Mouse (Mus musculus) small intestine, adult 2 months (tissue): Measurements from ENCODE around the gene Kctd11. TPM values are rescaled to one million over a fixed set of nuclear protein-coding genes. Genes with fewer than 3 reads are reported as not detected.

ENCODE experiments used
- H3K27ac ChIP-seq: fragments of 200-500 bp; 2 replicates; pipeline ENCODE4 v1.5.1; 2012; ENCODE audit warnings: low read depth, low read length, control low read depth, inconsistent platforms; ENCODE audit not compliant: insufficient read depth
- H3K27me3 ChIP-seq: fragments of 200-500 bp; 2 replicates; pipeline ENCODE4 v1.6.1; 2012; ENCODE audit warnings: mild to moderate bottlenecking, moderate library complexity, low read length, inconsistent platforms; ENCODE audit not compliant: control insufficient read depth, insufficient read depth
- H3K36me3 ChIP-seq: fragments of 200-500 bp; 2 replicates; pipeline ENCODE4 v1.6.1; 2012; ENCODE audit warnings: mild to moderate bottlenecking, low read length, control low read depth, inconsistent platforms; ENCODE audit not compliant: control insufficient read depth, insufficient read depth
- H3K4me1 ChIP-seq: fragments of 200-500 bp; 2 replicates; pipeline ENCODE4 v1.6.1; 2012; ENCODE audit warnings: low read length, inconsistent platforms, mixed read lengths; ENCODE audit not compliant: control insufficient read depth, insufficient read depth, insufficient read length
- H3K4me3 ChIP-seq: fragments of 200-500 bp; 2 replicates; pipeline ENCODE4 v1.5.1; 2012; ENCODE audit warnings: low read depth, mild to moderate bottlenecking, control low read depth, inconsistent platforms, low read length, moderate library complexity
- CTCF ChIP-seq: fragments of 200-500 bp; IDR thresholded peaks from 2 replicates; pipeline ENCODE4 v1.5.1; 2012; ENCODE audit warnings: low read depth, mild to moderate bottlenecking, control low read depth, inconsistent platforms, low read length, moderate library complexity, mixed read lengths; ENCODE audit not compliant: insufficient replicate concordance, insufficient read length; ENCODE audit errors: extremely low read depth
- POLR2A ChIP-seq: fragments of 200-500 bp; IDR thresholded peaks from 2 replicates; pipeline ENCODE4 v1.6.1; 2012; ENCODE audit warnings: low read depth, mild to moderate bottlenecking, control low read depth, inconsistent platforms, low read length, moderate library complexity
- WGBS: fragments of 180-500 bp; shearing (Covaris S2); methylation state at CpG from one replicate; pipeline ENCODE4 v1.1.7; 2018; 5-methylcytosine and 5-hydroxymethylcytosine counted together
- polyA plus RNA-seq: library from polyadenylated mRNA; depleted of rRNA; stranded (reverse); fragments of >200 nt; gene quantifications from 2 replicates; pipeline ENCODE4 v1.2.3, GENCODE M21; 2012

Kctd11 gene
- polyA plus RNA-seq, 1 experiment: 2.8 TPM

DNA sequence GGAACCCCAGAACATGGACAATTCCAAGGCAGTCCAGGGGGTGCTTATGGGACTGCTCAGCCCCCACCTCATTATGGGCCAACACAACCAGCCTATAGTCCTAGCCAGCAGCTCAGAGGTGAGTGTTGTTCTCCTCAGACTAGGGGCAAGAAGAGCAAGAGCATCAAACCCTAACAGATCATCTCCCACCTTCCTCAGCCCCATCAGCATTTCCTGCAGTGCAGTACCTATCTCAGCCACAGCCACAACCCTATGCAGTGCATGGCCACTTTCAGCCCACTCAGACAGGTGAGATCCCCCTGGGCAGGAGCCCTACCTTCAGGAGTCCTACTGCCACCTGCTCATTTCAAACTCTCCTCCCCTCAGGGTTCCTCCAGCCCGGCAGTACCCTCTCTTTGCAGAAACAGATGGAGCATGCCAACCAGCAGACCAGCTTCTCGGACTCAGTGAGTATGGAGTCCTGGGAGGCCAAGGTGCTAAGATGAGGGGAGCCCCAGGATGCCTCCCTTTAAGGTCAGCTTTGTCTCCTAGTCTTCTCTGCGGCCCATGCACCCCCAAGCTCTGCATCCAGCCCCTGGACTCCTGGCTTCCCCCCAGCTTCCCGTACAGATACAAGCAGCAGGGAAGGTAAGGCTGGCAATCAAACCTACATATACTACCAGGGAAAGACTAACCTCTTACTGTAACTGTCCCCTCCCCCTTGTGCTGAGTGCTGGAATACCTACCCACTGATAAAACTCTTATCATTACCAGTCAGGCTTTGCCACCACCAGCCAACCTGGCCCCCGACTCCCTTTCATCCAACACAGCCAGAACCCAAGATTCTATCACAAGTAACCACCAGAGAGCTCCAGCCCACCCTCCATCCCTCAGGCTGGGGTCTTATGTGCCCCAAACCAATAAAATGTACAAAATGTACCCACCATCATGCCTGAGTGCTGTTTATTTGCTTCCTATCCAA, 34.7 kb upstream of the Kctd11 start:
- no peak overlapping the region for H3K4me3 ChIP-seq
- WGBS: 42% methylated on average over 5 of the region's 5 CpGs
- H3K27me3 ChIP-seq: no peaks in the 10 kb centered on the region
- no peak overlapping the region for H3K27ac ChIP-seq
- TF ChIP-seq POLR2A: no peak
- peak; percentile 12; the same call in 1 of the 2 replicates for TF ChIP-seq CTCF
- H3K4me1 ChIP-seq: peaks cover 14% of the 10 kb centered on the region
- H3K36me3 ChIP-seq: peaks cover 50% of the 10 kb centered on the region

GRCm38 (mm10) chr11:69914917-69915430, 33.8 kb upstream of the Kctd11 start:
- no peak for TF ChIP-seq POLR2A
- no peak for TF ChIP-seq CTCF
- Histone ChIP-seq H3K36me3 (peaks cover 58% of the 10 kb centered on the region), H3K27ac (no peak overlapping the region), H3K4me3 (peak overlapping the region; percentile 92; the same call in 1 of the 2 replicates), H3K27me3 (no peaks in the 10 kb centered on the region), H3K4me1 (peaks cover 14% of the 10 kb centered on the region)
- 31% methylated on average over 9 of the region's 9 CpGs for WGBS

- H3K27me3 ChIP-seq: no peaks in the 10 kb centered on the region
- H3K36me3 ChIP-seq: peaks cover 63% of the 10 kb centered on the region
- peaks cover 14% of the 10 kb centered on the region for H3K4me1 ChIP-seq
- TF ChIP-seq CTCF: no peak
- TF ChIP-seq POLR2A: no peak
- WGBS: 2% methylated on average over 17 of the region's 17 CpGs
- H3K27ac ChIP-seq: peak overlapping the region; percentile 51
- H3K4me3 ChIP-seq: peak overlapping the region; percentile 92
Measured at GRCm38 (mm10) chr11:69914372-69914764, 33.2 kb upstream of the Kctd11 start.

GRCm38 (mm10) chr11:69913554-69914371, 32.6 kb upstream of the Kctd11 start, which contains the start of gene Gps2:
Gps2 (plus strand) TSS chr11:69913888.
- Histone ChIP-seq H3K27ac (peak within 1 kb of the TSS; percentile 51), H3K36me3 (peaks cover 67% of the 10 kb centered on the region), H3K4me1 (peaks cover 9% of the 10 kb centered on the region), H3K27me3 (no peaks in the 10 kb centered on the region), H3K4me3 (peak within 1 kb of the TSS; percentile 92)
- WGBS: 1% methylated on average over 61 of the region's 61 CpGs
- TF ChIP-seq POLR2A (peak; percentile 55; the same call in 1 of the 2 replicates), CTCF (no peak)

- Histone ChIP-seq H3K4me1 (peaks cover 9% of the 10 kb centered on the region), H3K4me3 (peak overlapping the region; percentile 92), H3K27me3 (no peaks in the 10 kb centered on the region), H3K36me3 (peaks cover 67% of the 10 kb centered on the region), H3K27ac (no peak overlapping the region)
- 73% methylated on average over 15 of the region's 15 CpGs for WGBS
- TF ChIP-seq POLR2A (no peak), CTCF (no peak)
Measured at GRCm38 (mm10) chr11:69912716-69913530, 31.7 kb upstream of the Kctd11 start.

DNA sequence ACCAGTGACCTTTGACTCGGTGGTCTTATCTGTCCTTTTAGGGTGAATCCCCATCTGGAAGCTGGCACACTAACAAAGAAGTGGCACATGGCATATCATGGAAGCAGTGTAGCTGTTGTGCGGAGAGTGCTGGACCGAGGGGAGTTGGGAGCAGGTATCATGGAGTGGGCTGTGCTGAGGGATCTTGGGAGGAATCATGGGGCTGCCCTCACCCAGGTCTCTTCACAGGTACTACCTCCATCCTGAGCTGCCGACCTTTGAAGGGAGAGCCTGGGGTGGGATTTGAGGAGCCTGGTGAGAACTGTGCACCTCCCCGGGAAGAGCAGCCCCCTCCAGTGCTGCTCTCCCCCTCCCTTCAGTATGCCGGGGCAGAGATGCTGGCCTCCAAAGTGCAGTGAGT, 30.5 kb upstream of the Kctd11 start:
- peak overlapping the region; percentile 52; the same call in 1 of the 2 replicates for H3K27ac ChIP-seq
- no peaks in the 10 kb centered on the region for H3K27me3 ChIP-seq
- WGBS: 83% methylated on average over 6 of the region's 6 CpGs
- H3K4me3 ChIP-seq: peak overlapping the region; percentile 45
- peaks cover 9% of the 10 kb centered on the region for H3K4me1 ChIP-seq
- peaks cover 68% of the 10 kb centered on the region for H3K36me3 ChIP-seq
- TF ChIP-seq CTCF (no peak), POLR2A (no peak)
